Mouse (Mus musculus) stomach, embryonic 16.5 days (tissue): ENCODE measurements around the gene Slc35f2. TPM values are rescaled to one million over a fixed set of nuclear protein-coding genes. Genes with fewer than 3 reads are reported as not detected.

Source experiments
- ATAC-seq: fragments of 200-750 bp; cut with Nextera tagmentation; 2 replicates; pipeline ENCODE4 v1.8.0; 2017; ENCODE audit warnings: moderate number of reproducible peaks, moderate TSS enrichment; ENCODE audit not compliant: insufficient read depth, low FRiP score
- H3K27ac ChIP-seq: fragments of 300-500 bp; sonication (generic); 2 replicates; pipeline ENCODE4 v1.5.1; 2014; ENCODE audit warnings: low read length
- H3K27me3 ChIP-seq: fragments of 300-500 bp; sonication (generic); 2 replicates; pipeline ENCODE4 v1.6.1; 2014; ENCODE audit warnings: low read length, control low read depth, mixed read lengths; ENCODE audit not compliant: control insufficient read depth, insufficient read depth
- H3K36me3 ChIP-seq: fragments of 300-500 bp; sonication (generic); 2 replicates; pipeline ENCODE4 v1.6.1; 2014; ENCODE audit warnings: low read length; ENCODE audit not compliant: control insufficient read depth, insufficient read depth
- H3K4me1 ChIP-seq: fragments of 300-500 bp; sonication (generic); 2 replicates; pipeline ENCODE4 v1.6.1; 2014; ENCODE audit warnings: low read length, control low read depth, mixed read lengths; ENCODE audit not compliant: control insufficient read depth, insufficient read depth
- H3K4me2 ChIP-seq: fragments of 300-500 bp; sonication (generic); 2 replicates; pipeline ENCODE4 v1.6.1; 2014; ENCODE audit warnings: low read depth, low read length, mixed read lengths
- H3K4me3 ChIP-seq: fragments of 300-500 bp; sonication (generic); replicated peaks from 2 replicates; pipeline ENCODE4 v1.5.1; 2014; ENCODE audit warnings: mild to moderate bottlenecking, low read length
- H3K9ac ChIP-seq: fragments of 300-500 bp; sonication (generic); 2 replicates; pipeline ENCODE4 v1.6.1; 2014; ENCODE audit warnings: low read length
- H3K9me3 ChIP-seq: fragments of 300-500 bp; sonication (generic); replicated peaks from 2 replicates; pipeline ENCODE4 v1.6.1; 2016; ENCODE audit warnings: low read length, control low read depth; ENCODE audit not compliant: control insufficient read depth
- WGBS: fragments of 180-500 bp; shearing (Covaris S2); extraction: QIAGEN DNeasy Blood & Tissue Kit; methylation state at CpG from one replicate; pipeline ENCODE4 v1.1.7; 2014; 5-methylcytosine and 5-hydroxymethylcytosine counted together
- polyA plus RNA-seq: library from polyadenylated mRNA; unstranded; fragments of >200 nt; fragmentation: Nextera tagmentation; extraction: Ambion mirVana; gene quantifications from 2 replicates; pipeline ENCODE4 v1.2.1, GENCODE M21; 2015

The Slc35f2 gene
- polyA plus RNA-seq, 1 experiment from 2014 or later, result 7.9 TPM

DNA sequence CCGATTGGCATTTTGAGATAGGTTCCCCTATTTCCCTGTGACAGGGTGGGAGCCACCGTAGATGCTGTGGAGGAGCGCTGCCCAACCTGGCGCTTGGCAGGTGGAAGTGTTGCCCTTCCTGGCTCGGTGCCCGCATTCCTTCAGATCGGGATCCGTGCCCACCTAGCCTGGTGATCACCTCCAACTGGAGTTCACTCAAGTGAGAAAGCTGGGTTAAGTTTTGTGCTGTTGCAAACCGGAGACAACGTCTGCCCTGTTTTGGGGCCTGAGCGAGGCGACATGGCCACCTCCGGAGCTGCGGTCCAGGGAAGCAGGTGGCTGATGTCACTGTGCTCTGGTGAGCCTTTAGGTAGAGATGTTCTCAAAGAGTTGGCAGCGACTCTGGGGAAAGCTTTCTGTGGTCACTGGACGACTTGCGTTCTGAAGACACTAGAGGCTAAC is 803 bp downstream of the Slc35f2 start:
- 0 out of 2 replicates have a peak, but pooled peaks cover 3% of the 10 kb centered on the region for H3K9me3 ChIP-seq
- peak overlapping the region; percentile 99 for H3K4me2 ChIP-seq
- peak overlapping the region; percentile 77 for H3K9ac ChIP-seq
- peak overlapping the region; percentile 71 for H3K4me3 ChIP-seq
- H3K36me3 ChIP-seq, result no peaks in the 10 kb centered on the region
- 3% methylated on average over 17 of the region's 17 CpGs for WGBS
- H3K27me3 ChIP-seq, result peaks cover 24% of the 10 kb centered on the region
- no peak overlapping the region for H3K27ac ChIP-seq
- peaks cover 6% of the 10 kb centered on the region for H3K4me1 ChIP-seq
- ATAC-seq, result no peak; the same call in 1 of the 2 replicates

DNA sequence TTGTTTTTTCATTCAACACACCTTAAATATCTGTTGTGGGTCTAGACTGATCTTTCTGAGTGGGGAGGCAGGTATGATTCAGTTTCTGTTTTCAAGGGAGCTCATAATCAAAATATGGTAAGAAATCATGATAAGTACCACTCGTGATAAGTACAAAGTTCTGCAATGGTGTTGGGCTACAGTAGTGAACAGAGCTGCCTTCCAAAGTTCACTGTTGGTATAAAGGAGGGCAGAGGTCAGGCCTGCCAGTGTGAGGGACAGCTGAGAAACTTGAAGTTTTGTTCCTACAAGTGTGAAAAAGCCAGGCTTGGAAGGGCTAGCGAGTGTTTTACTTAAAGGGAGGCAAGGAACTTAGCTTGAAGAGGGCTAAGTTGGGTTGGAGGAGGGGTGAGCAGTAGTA is 4.2 kb downstream of the Slc35f2 start:
- Histone ChIP-seq H3K9me3 (no peaks in the 10 kb centered on the region), H3K36me3 (no peaks in the 10 kb centered on the region), H3K4me2 (no peak overlapping the region), H3K27me3 (peaks cover 23% of the 10 kb centered on the region), H3K4me3 (no peak overlapping the region), H3K27ac (no peak overlapping the region), H3K4me1 (peaks cover 6% of the 10 kb centered on the region), H3K9ac (no peak overlapping the region)
- 78% methylated on average over 2 of the region's 2 CpGs for WGBS
- no peak for ATAC-seq

DNA sequence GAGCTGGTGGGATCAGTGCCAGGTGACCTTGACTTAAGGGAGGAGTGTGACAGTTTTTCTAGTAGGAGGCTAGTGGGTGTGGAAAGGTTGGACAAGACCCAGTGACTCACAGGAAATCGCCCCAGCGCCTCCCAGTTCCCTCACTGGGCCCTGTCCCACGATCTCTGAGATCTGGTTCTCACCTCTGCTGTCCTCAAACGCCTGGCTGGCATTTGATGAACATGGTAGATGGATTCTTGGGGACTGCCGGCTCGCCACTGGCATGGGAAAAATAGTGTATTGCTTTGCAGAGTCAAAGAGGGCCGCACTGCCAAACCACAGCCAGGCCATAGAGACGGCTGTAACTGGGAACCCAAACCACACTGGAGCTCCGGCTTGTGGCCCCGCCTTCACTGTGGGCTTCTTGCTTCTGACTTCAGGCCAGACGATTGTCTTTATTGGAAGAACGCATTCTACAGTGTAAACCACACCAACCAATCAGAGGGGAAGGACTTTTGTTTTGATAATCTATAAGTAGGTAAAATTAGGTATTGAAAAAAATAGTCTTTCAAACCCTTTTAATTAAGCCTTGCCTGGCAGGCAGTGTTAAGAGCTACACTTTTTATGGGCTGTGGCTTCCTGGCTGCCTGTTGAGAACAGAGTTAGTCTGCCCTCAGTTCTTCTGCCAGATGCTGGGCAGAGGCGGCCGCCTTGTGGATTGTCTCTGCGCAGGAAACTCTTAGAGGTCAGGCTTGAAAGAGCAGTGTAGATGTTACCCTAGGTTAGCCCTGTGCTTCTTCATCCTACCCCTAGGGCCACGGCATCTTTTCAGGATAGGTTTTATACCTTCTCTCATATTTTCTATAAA is 15.4 kb downstream of the Slc35f2 start:
- no peak overlapping the region for H3K9ac ChIP-seq
- no peaks in the 10 kb centered on the region for H3K27me3 ChIP-seq
- no peaks in the 10 kb centered on the region for H3K9me3 ChIP-seq
- no peaks in the 10 kb centered on the region for H3K4me1 ChIP-seq
- 71% methylated on average over 16 of the region's 16 CpGs for WGBS
- no peak overlapping the region for H3K4me3 ChIP-seq
- no peak overlapping the region for H3K27ac ChIP-seq
- no peak for ATAC-seq
- no peaks in the 10 kb centered on the region for H3K36me3 ChIP-seq
- H3K4me2 ChIP-seq, result no peak overlapping the region

- Histone ChIP-seq H3K9ac (no peak overlapping the region), H3K9me3 (no peaks in the 10 kb centered on the region), H3K4me1 (peaks cover 5% of the 10 kb centered on the region; the same call in 1 of the 2 replicates), H3K36me3 (no peaks in the 10 kb centered on the region), H3K27me3 (no peaks in the 10 kb centered on the region), H3K4me2 (no peak overlapping the region), H3K4me3 (no peak overlapping the region), H3K27ac (no peak overlapping the region)
- WGBS, result 83% methylated on average over 1 of the region's 1 CpGs
- no peak for ATAC-seq
These were observed 22.5 kb downstream of the Slc35f2 start for GRCm38 (mm10) chr9:53793830-53794330.

GRCm38 (mm10) chr9:53794490-53794889 is 23.2 kb downstream of the Slc35f2 start:
- ATAC-seq, result no peak
- Histone ChIP-seq H3K9me3 (no peaks in the 10 kb centered on the region), H3K4me2 (no peak overlapping the region), H3K4me1 (peaks cover 5% of the 10 kb centered on the region; the same call in 1 of the 2 replicates), H3K27ac (no peak overlapping the region), H3K27me3 (no peaks in the 10 kb centered on the region), H3K4me3 (no peak overlapping the region), H3K9ac (no peak overlapping the region; the same call in 1 of the 2 replicates), H3K36me3 (no peaks in the 10 kb centered on the region)
- WGBS, result 35% methylated on average over 9 of the region's 9 CpGs

DNA sequence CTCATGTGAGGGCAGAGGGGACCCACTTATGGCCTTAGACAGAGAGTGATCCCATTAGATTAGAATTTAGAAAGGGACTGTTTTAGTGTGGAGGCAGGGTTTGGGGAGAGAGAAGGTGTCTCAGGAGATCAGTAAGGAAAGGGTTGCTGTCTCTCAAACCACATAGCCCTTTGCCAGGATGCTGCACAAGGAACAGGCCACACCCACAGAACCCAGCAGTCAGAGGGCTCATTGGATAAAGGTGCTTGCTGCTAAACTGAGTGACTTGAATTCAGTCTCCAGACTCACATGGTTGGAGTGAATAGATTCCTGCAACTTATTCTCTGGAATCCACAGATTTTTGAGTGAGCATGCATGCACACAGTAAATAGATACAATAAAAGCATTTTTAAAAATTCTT is 24.0 kb downstream of the Slc35f2 start:
- Histone ChIP-seq H3K4me2 (no peak overlapping the region), H3K27ac (no peak overlapping the region), H3K27me3 (no peaks in the 10 kb centered on the region), H3K9me3 (no peaks in the 10 kb centered on the region), H3K4me3 (no peak overlapping the region), H3K4me1 (peaks cover 5% of the 10 kb centered on the region; the same call in 1 of the 2 replicates), H3K36me3 (no peaks in the 10 kb centered on the region), H3K9ac (no peak overlapping the region)
- no peak for ATAC-seq

DNA sequence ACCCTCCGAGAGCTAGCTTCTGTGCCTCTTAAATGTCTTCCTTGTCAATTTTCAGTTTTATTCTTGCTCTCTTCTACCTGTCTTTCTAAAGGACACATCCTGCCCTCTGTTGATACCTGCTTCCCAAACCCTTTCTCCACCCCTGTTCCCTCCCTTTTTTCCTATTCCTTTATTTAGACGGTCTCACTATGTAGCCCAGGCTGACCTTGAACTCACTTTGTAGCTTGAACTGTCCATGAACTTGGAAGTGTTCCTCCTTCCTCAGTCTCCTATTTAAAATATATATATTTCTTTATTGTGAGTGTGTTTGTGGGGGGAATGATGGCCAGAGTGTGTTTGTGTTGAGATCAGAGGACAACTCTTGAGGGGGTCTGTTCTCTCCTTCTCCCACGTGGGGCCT is 25.0 kb downstream of the Slc35f2 start:
- no peak for ATAC-seq
- no peak overlapping the region for H3K4me3 ChIP-seq
- H3K4me1 ChIP-seq, result peaks cover 5% of the 10 kb centered on the region; the same call in 1 of the 2 replicates
- 73% methylated on average over 3 of the region's 3 CpGs for WGBS
- H3K9me3 ChIP-seq, result no peaks in the 10 kb centered on the region
- H3K36me3 ChIP-seq, result no peaks in the 10 kb centered on the region
- H3K4me2 ChIP-seq, result no peak overlapping the region
- H3K9ac ChIP-seq, result no peak overlapping the region
- H3K27me3 ChIP-seq, result no peaks in the 10 kb centered on the region
- no peak overlapping the region for H3K27ac ChIP-seq

DNA sequence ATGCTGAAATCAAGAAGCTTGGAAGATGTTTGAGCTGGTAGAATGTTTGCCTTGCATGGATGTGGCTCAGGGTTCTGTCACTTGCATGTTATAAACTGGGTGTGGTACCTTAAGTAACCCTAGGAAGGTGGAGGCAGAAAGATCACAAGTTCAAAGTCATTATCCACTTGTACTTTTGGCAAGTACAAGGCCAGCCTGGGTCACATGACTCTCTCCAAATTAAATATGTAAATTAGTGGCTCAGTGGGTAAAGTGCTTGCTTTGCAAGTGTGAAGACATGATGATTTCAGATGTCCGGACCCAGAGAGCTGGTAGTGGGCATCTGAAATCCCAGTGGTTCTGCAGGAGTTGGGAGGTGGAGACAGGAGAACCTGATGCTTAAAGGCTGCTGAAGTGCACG is 25.8 kb downstream of the Slc35f2 start:
- Histone ChIP-seq H3K36me3 (no peaks in the 10 kb centered on the region), H3K27me3 (no peaks in the 10 kb centered on the region), H3K4me2 (no peak overlapping the region), H3K27ac (no peak overlapping the region), H3K9me3 (no peaks in the 10 kb centered on the region), H3K9ac (no peak overlapping the region), H3K4me3 (no peak overlapping the region), H3K4me1 (peaks cover 5% of the 10 kb centered on the region; the same call in 1 of the 2 replicates)
- WGBS, result 81% methylated on average over 2 of the region's 2 CpGs
- ATAC-seq, result no peak

DNA sequence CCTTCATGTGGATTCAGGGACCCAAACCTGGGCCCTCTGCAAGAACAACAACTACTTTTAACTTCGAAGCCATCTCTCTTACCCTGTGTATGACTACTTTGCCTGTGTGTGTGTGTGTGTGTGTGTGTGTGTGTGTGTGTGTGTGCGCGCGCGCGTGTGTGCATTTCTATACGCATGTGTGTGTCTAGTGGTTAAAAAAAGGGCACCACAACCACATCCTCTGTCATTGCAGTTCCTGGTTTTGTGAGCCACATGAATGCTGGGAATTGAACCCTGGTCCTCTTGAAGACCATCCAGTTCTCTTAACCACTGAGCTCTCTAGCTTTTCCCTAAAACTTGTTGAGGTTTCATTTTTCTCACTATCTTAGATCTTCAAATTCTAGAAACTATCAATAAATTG is 31.6 kb downstream of the Slc35f2 start:
- Histone ChIP-seq H3K36me3 (no peaks in the 10 kb centered on the region), H3K4me2 (no peak overlapping the region), H3K4me3 (no peak overlapping the region), H3K4me1 (no peaks in the 10 kb centered on the region), H3K27ac (no peak overlapping the region), H3K27me3 (no peaks in the 10 kb centered on the region), H3K9ac (no peak overlapping the region), H3K9me3 (no peaks in the 10 kb centered on the region)
- 96% methylated on average over 7 of the region's 7 CpGs for WGBS
- no peak for ATAC-seq
